Comparison of ENCODE assay signal across 23 mouse cellular contexts in genomic region chr14:72866896-72867295, GRCm38 (mm10).
DNase-seq lines count a peak whose midpoint lies in the region; ATAC-seq and TF ChIP-seq lines count a peak whose summit lies in the region.
"Had no signal": no experiment of that assay in that cellular context is flagged by ENCODE, and none has a peak within 500 bp of the region (broad histone marks: within the 10 kb centered on the region; RNA-seq: fewer than 3 reads in every experiment).

No protein-coding gene starts in this region.

- H3K27me3 ChIP-seq in lung, embryonic 14.5 days (ENCODE audit: insufficient read depth, low read length), result no peaks in the 10 kb centered on the region
- H3K27me3 ChIP-seq in kidney, adult 2 months (replicated peaks; ENCODE audit: control insufficient read depth, insufficient read depth, low read length), result no peaks in the 10 kb centered on the region
- H3K27me3 ChIP-seq in kidney, embryonic 15.5 days, result no peaks in the 10 kb centered on the region
- H3K27me3 ChIP-seq: CH12.LX; heart, embryonic 12.5 days; hindbrain, embryonic 12.5 days; limb, embryonic 15.5 days; Patski had no signal

- no peak overlapping the region for H3K4me2 ChIP-seq in lung, embryonic 14.5 days
- no peak overlapping the region for H3K4me2 ChIP-seq in kidney, embryonic 15.5 days
- H3K4me2 ChIP-seq: heart, embryonic 12.5 days; hindbrain, embryonic 12.5 days; limb, embryonic 15.5 days; midbrain, embryonic 11.5 days had no signal

- H3K4me1 ChIP-seq in lung, embryonic 14.5 days (ENCODE audit: insufficient read depth), result no peaks in the 10 kb centered on the region
- no peaks in the 10 kb centered on the region for H3K4me1 ChIP-seq in kidney, adult 2 months (ENCODE audit: control insufficient read depth, insufficient read depth, low read length)
- peaks cover 18% of the 10 kb centered on the region for H3K4me1 ChIP-seq in kidney, embryonic 15.5 days
- H3K4me1 ChIP-seq: limb, embryonic 15.5 days had no signal

- TF ChIP-seq POLR2A in kidney, adult 2 months (IDR thresholded peaks at IDR 0.05; ENCODE audit: low read depth, low read length), result no peak

- TF ChIP-seq CTCF in lung, embryonic 14.5 days (IDR thresholded peaks at IDR 0.05; ENCODE audit: low read depth), result no peak
- no peak for TF ChIP-seq CTCF in kidney, adult 2 months (conservative IDR thresholded peaks at IDR 0.05; ENCODE audit: insufficient read depth, insufficient read length, low read depth, low read length)

- H3K36me3 ChIP-seq in lung, embryonic 14.5 days (ENCODE audit: insufficient read depth), result no peaks in the 10 kb centered on the region
- H3K36me3 ChIP-seq in kidney, adult 2 months (ENCODE audit: control insufficient read depth, insufficient read depth, low read length), result no peaks in the 10 kb centered on the region
- no peaks in the 10 kb centered on the region for H3K36me3 ChIP-seq in kidney, embryonic 15.5 days
- H3K36me3 ChIP-seq: forebrain, embryonic 10.5 days; G1E; heart, embryonic 12.5 days; hindbrain, embryonic 12.5 days; limb, embryonic 15.5 days had no signal

- H3K9ac ChIP-seq in lung, embryonic 14.5 days, result no peak overlapping the region
- H3K9ac ChIP-seq in kidney, embryonic 15.5 days, result no peak overlapping the region
- H3K9ac ChIP-seq: heart, embryonic 12.5 days; hindbrain, embryonic 12.5 days; limb, embryonic 15.5 days; liver, embryonic 14.5 days had no signal

- ATAC-seq in lung, embryonic 14.5 days (ENCODE audit: insufficient read depth), result peak; percentile 88
- peak; percentile 52; the same call in 1 of the 2 replicates for ATAC-seq in kidney, embryonic 15.5 days (replicated peaks; ENCODE audit: low FRiP score)
- ATAC-seq: forebrain, embryonic 16.5 days; Patski had no signal

- H3K27ac ChIP-seq in lung, embryonic 14.5 days (ENCODE audit: low read depth), result peak overlapping the region; percentile 73; the same call in 1 of the 2 replicates
- no peak overlapping the region; the same call in 1 of the 2 replicates for H3K27ac ChIP-seq in kidney, adult 2 months (ENCODE audit: insufficient read depth, low read depth, low read length)
- 0 out of 2 replicates have a peak overlapping the region, but pooled peaks have one; percentile 78 for H3K27ac ChIP-seq in kidney, embryonic 15.5 days
- H3K27ac ChIP-seq: forebrain, embryonic 10.5 days; hindbrain, embryonic 12.5 days; limb, embryonic 15.5 days; liver, embryonic 14.5 days had no signal

- H3K9me3 ChIP-seq in lung, embryonic 14.5 days (ENCODE audit: low read depth, low read length), result no peaks in the 10 kb centered on the region
- no peaks in the 10 kb centered on the region for H3K9me3 ChIP-seq in kidney, embryonic 15.5 days (replicated peaks)
- H3K9me3 ChIP-seq: forebrain, embryonic 10.5 days; G1E; heart, embryonic 12.5 days; hindbrain, embryonic 12.5 days; limb, embryonic 15.5 days had no signal

- DNase-seq in lung, embryonic 14.5 days, result peak; percentile 83
- DNase-seq in lung, postnatal 14 days, result no peak
- peak; percentile 79 for DNase-seq in kidney, adult 2 months
- peak; percentile 13 to 64 for DNase-seq in kidney, postnatal 36 days
- DNase-seq in spleen, postnatal 10 days (ENCODE audit: low spot score in 2 of 2), result no peak
- DNase-seq in gastrocnemius, postnatal 10 days, result no peak
- DNase-seq: cerebellum, adult 18-20 months; cerebellum, postnatal 14 days; gastrocnemius, postnatal 14 days; heart, adult 18-20 months; heart, postnatal 10 days; left cerebral cortex, postnatal 4 days had no signal

- WGBS in lung, embryonic 14.5 days, result 30% methylated on average over 2 of the region's 2 CpGs
- WGBS in kidney, adult 2 months, result 44% methylated on average over 2 of the region's 2 CpGs
- 28% methylated on average over 2 of the region's 2 CpGs for WGBS in kidney, embryonic 15.5 days

- no peak overlapping the region for H3K4me3 ChIP-seq in lung, embryonic 14.5 days (ENCODE audit: low read depth, low read length)
- no peak overlapping the region for H3K4me3 ChIP-seq in kidney, adult 2 months (ENCODE audit: insufficient read depth, low read depth, low read length)
- no peak overlapping the region for H3K4me3 ChIP-seq in kidney, embryonic 15.5 days (replicated peaks)
- H3K4me3 ChIP-seq: forebrain, embryonic 10.5 days; heart, embryonic 12.5 days; hindbrain, embryonic 12.5 days; limb, embryonic 15.5 days had no signal

Comparison
In these comparisons a context has a peak if more than half of its experiments do, and no peak if none do; other contexts are left out.
1. DNase-seq: peak in lung, embryonic 14.5 days (single experiment), kidney, adult 2 months (single experiment) and kidney, postnatal 36 days (2 of 2); none in lung, postnatal 14 days (single experiment), spleen, postnatal 10 days (0 of 2) and gastrocnemius, postnatal 10 days (single experiment).